Mouse (Mus musculus) hindbrain, embryonic 16.5 days (tissue): Measurements from ENCODE around the gene Phkg1. TPM values are rescaled to one million over a fixed set of nuclear protein-coding genes. Genes with fewer than 3 reads are reported as not detected.
A peak's percentile ranks its signal among the peaks of the same experiment; 100 is the strongest.

Experiments used
- ATAC-seq: fragments of 200-750 bp; cut with Nextera tagmentation; 2 replicates; pipeline ENCODE4 v1.8.0; 2017; ENCODE audit warnings: moderate TSS enrichment, moderate library complexity
- H3K27ac ChIP-seq: fragments of 300-500 bp; sonication (generic); 2 replicates; pipeline ENCODE4 v1.5.1; 2014; ENCODE audit warnings: low read depth, mild to moderate bottlenecking, control low read depth, low read length, moderate library complexity
- H3K27me3 ChIP-seq: fragments of 300-500 bp; sonication (generic); replicated peaks from 2 replicates; pipeline ENCODE4 v1.6.1; 2014; ENCODE audit warnings: low read length; ENCODE audit not compliant: control insufficient read depth, insufficient read depth
- H3K36me3 ChIP-seq: fragments of 300-500 bp; sonication (generic); 2 replicates; pipeline ENCODE4 v1.6.1; 2014; ENCODE audit warnings: mild to moderate bottlenecking, low read length, moderate library complexity, mixed read lengths; ENCODE audit not compliant: control insufficient read depth, insufficient read depth
- H3K4me1 ChIP-seq: fragments of 300-500 bp; sonication (generic); 2 replicates; pipeline ENCODE4 v1.6.1; 2014; ENCODE audit warnings: low read depth, low read length; ENCODE audit not compliant: control insufficient read depth, insufficient read depth
- H3K4me2 ChIP-seq: fragments of 300-500 bp; sonication (generic); 2 replicates; pipeline ENCODE4 v1.6.1; 2014; ENCODE audit warnings: mild to moderate bottlenecking, low read length, control low read depth, moderate library complexity
- H3K4me3 ChIP-seq: fragments of 300-500 bp; sonication (generic); 2 replicates; pipeline ENCODE4 v1.5.1; 2014; ENCODE audit warnings: mild to moderate bottlenecking, low read length, control low read depth, moderate library complexity
- H3K9ac ChIP-seq: fragments of 300-500 bp; sonication (generic); 2 replicates; pipeline ENCODE4 v1.6.1; 2014; ENCODE audit warnings: low read depth, mild to moderate bottlenecking, control low read depth, low read length, moderate library complexity
- H3K9me3 ChIP-seq: fragments of 300-500 bp; sonication (generic); 2 replicates; pipeline ENCODE4 v1.6.1; 2014; ENCODE audit warnings: mild to moderate bottlenecking, low read length, moderate library complexity; ENCODE audit not compliant: control insufficient read depth
- WGBS: fragments of 180-500 bp; shearing (Covaris S2); extraction: QIAGEN DNeasy Blood & Tissue Kit; methylation state at CpG from one replicate; pipeline ENCODE4 v1.1.7; 2014; 5-methylcytosine and 5-hydroxymethylcytosine counted together
- polyA plus RNA-seq: library from polyadenylated mRNA; unstranded; fragments of >200 nt; fragmentation: Nextera tagmentation; extraction: Ambion mirVana; gene quantifications from 2 replicates; pipeline ENCODE4 v1.2.1, GENCODE M21; 2015

Phkg1 gene
- polyA plus RNA-seq, 1 experiment from 2014 or later: 1.0 TPM

- Histone ChIP-seq H3K27ac (no peak overlapping the region), H3K36me3 (peaks cover 22% of the 10 kb centered on the region), H3K4me1 (no peaks in the 10 kb centered on the region; the same call in 1 of the 2 replicates), H3K9me3 (no peaks in the 10 kb centered on the region), H3K9ac (no peak overlapping the region), H3K27me3 (no peaks in the 10 kb centered on the region), H3K4me3 (no peak overlapping the region), H3K4me2 (no peak overlapping the region)
- no peak for ATAC-seq
- 76% methylated on average over 3 of the region's 3 CpGs for WGBS
Observed at GRCm38 (mm10) chr5:129879888-129880287, 18.5 kb downstream of the Phkg1 start.

- Histone ChIP-seq H3K4me2 (no peak overlapping the region), H3K9me3 (no peaks in the 10 kb centered on the region), H3K27ac (no peak overlapping the region), H3K27me3 (no peaks in the 10 kb centered on the region), H3K4me3 (no peak overlapping the region), H3K4me1 (no peaks in the 10 kb centered on the region), H3K36me3 (peaks cover 22% of the 10 kb centered on the region), H3K9ac (no peak overlapping the region)
- 49% methylated on average over 2 of the region's 2 CpGs for WGBS
- peak; percentile 34; the same call in 1 of the 2 replicates for ATAC-seq
Observed at GRCm38 (mm10) chr5:129878946-129879345, 19.4 kb downstream of the Phkg1 start.

- H3K27ac ChIP-seq: no peak overlapping the region
- ATAC-seq: no peak
- 80% methylated on average over 9 of the region's 9 CpGs for WGBS
Observed at GRCm38 (mm10) chr5:129877731-129878455, 20.5 kb downstream of the Phkg1 start.

GRCm38 (mm10) chr5:129875098-129875497 lies 23.3 kb downstream of the Phkg1 start:
- no peak overlapping the region for H3K9ac ChIP-seq
- WGBS: 81% methylated on average over 11 of the region's 11 CpGs
- H3K4me3 ChIP-seq: no peak overlapping the region
- no peaks in the 10 kb centered on the region for H3K4me1 ChIP-seq
- H3K4me2 ChIP-seq: no peak overlapping the region
- no peaks in the 10 kb centered on the region for H3K27me3 ChIP-seq
- ATAC-seq: no peak
- H3K9me3 ChIP-seq: no peaks in the 10 kb centered on the region
- H3K36me3 ChIP-seq: peaks cover 2% of the 10 kb centered on the region; the same call in 1 of the 2 replicates
- no peak overlapping the region for H3K27ac ChIP-seq

More at GRCm38 (mm10) chr5:129877731-129878455, 20.5 kb downstream of the Phkg1 start:
- no peak overlapping the region for H3K4me3 ChIP-seq
- peaks cover 18% of the 10 kb centered on the region for H3K36me3 ChIP-seq
- no peaks in the 10 kb centered on the region for H3K9me3 ChIP-seq
- H3K4me1 ChIP-seq: no peaks in the 10 kb centered on the region
- no peak overlapping the region for H3K4me2 ChIP-seq
- H3K27me3 ChIP-seq: no peaks in the 10 kb centered on the region
- H3K9ac ChIP-seq: no peak overlapping the region; the same call in 1 of the 2 replicates

GRCm38 (mm10) chr5:129873942-129874341 lies 24.4 kb downstream of the Phkg1 start:
- no peaks in the 10 kb centered on the region for H3K36me3 ChIP-seq
- no peak overlapping the region for H3K9ac ChIP-seq
- H3K4me1 ChIP-seq: no peaks in the 10 kb centered on the region
- ATAC-seq: no peak
- no peak overlapping the region for H3K27ac ChIP-seq
- H3K4me3 ChIP-seq: no peak overlapping the region
- H3K27me3 ChIP-seq: no peaks in the 10 kb centered on the region
- WGBS: 83% methylated on average over 12 of the region's 12 CpGs
- no peak overlapping the region for H3K4me2 ChIP-seq
- no peaks in the 10 kb centered on the region for H3K9me3 ChIP-seq

- 84% methylated on average over 2 of the region's 2 CpGs for WGBS
- Histone ChIP-seq H3K36me3 (no peaks in the 10 kb centered on the region), H3K4me2 (no peak overlapping the region), H3K4me1 (no peaks in the 10 kb centered on the region), H3K9me3 (no peaks in the 10 kb centered on the region), H3K4me3 (no peak overlapping the region), H3K27ac (no peak overlapping the region), H3K9ac (no peak overlapping the region), H3K27me3 (no peaks in the 10 kb centered on the region)
- no peak for ATAC-seq
Observed at GRCm38 (mm10) chr5:129871238-129871637, 27.1 kb downstream of the Phkg1 start.

- no peaks in the 10 kb centered on the region for H3K27me3 ChIP-seq
- no peak for ATAC-seq
- H3K36me3 ChIP-seq: no peaks in the 10 kb centered on the region
Observed at GRCm38 (mm10) chr5:129869238-129869995, 28.9 kb downstream of the Phkg1 start.

GRCm38 (mm10) chr5:129865841-129866240 lies 32.5 kb downstream of the Phkg1 start:
- Histone ChIP-seq H3K4me3 (no peak overlapping the region), H3K4me1 (no peaks in the 10 kb centered on the region), H3K27me3 (no peaks in the 10 kb centered on the region), H3K27ac (no peak overlapping the region), H3K9ac (no peak overlapping the region), H3K9me3 (no peaks in the 10 kb centered on the region), H3K4me2 (no peak overlapping the region), H3K36me3 (peaks cover 13% of the 10 kb centered on the region)
- ATAC-seq: no peak
- WGBS: 85% methylated on average over 12 of the region's 12 CpGs

More at GRCm38 (mm10) chr5:129869238-129869995, 28.9 kb downstream of the Phkg1 start:
- WGBS: 89% methylated on average over 19 of the region's 19 CpGs
- no peaks in the 10 kb centered on the region for H3K4me1 ChIP-seq
- H3K9ac ChIP-seq: no peak overlapping the region
- no peak overlapping the region for H3K27ac ChIP-seq
- no peak overlapping the region for H3K4me2 ChIP-seq
- H3K9me3 ChIP-seq: no peaks in the 10 kb centered on the region
- no peak overlapping the region for H3K4me3 ChIP-seq

GRCm38 (mm10) chr5:129864467-129864866 lies 33.9 kb downstream of the Phkg1 start:
- Histone ChIP-seq H3K4me2 (peak overlapping the region; percentile 35), H3K4me3 (no peak overlapping the region), H3K4me1 (no peaks in the 10 kb centered on the region), H3K27ac (no peak overlapping the region), H3K9me3 (no peaks in the 10 kb centered on the region), H3K27me3 (no peaks in the 10 kb centered on the region), H3K9ac (no peak overlapping the region; the same call in 1 of the 2 replicates), H3K36me3 (peaks cover 17% of the 10 kb centered on the region)
- WGBS: 13% methylated on average over 18 of the region's 18 CpGs
- no peak for ATAC-seq
